ENCODE assay signal across 31 mouse cellular contexts in the genomic region with DNA sequence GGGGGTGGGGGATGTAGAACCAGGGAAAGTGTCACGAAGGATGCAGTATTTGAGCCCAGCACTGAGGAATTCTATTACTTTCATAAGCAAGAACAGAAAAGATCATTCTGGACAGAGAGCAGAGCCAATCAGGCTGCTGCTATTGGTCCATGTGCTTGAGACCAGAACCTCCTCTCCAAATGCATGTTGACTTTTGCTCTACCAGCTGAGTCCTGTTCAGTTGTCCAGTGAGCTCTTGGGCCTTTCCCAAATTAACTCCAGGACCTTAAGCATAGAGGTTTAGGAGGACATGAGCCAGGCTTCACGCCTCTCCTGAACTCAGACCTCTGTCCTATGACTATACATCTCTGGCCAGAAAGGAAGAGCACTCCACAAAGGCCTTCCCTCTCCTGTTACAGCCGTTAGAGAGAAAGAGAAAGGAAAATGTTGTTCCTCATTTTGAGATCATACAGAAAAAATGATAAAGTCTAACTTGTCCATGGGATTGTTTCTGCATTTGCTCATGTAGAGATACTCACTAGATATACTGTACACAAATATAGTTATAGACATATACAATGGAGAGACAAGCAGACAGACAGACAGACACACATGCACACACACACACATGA. TPM values are rescaled to one million over a fixed set of nuclear protein-coding genes. Genes with fewer than 3 reads are reported as not detected.
DNase-seq lines count a peak whose midpoint lies in the region; ATAC-seq and TF ChIP-seq lines count a peak whose summit lies in the region.
"Had no signal": no experiment of that assay in that cellular context is flagged by ENCODE, and none has a peak within 500 bp of the region (broad histone marks: within the 10 kb centered on the region; RNA-seq: fewer than 3 reads in every experiment).

No protein-coding gene starts in this region.

- 91% methylated on average over 3 of the region's 3 CpGs for WGBS in midbrain, embryonic 11.5 days
- WGBS in midbrain, embryonic 13.5 days = 85% methylated on average over 3 of the region's 3 CpGs
- WGBS in limb, embryonic 10.5 days = 82% methylated on average over 3 of the region's 3 CpGs
- WGBS in liver, embryonic 15.5 days (ENCODE audit: insufficient replicate concordance) = 63% methylated on average over 3 of the region's 3 CpGs
- WGBS in intestine, postnatal 0 days = 68% methylated on average over 3 of the region's 3 CpGs

- H3K4me3 ChIP-seq in midbrain, embryonic 11.5 days (ENCODE audit: low read depth, low read length) = no peak overlapping the region
- no peak overlapping the region for H3K4me3 ChIP-seq in midbrain, embryonic 13.5 days (replicated peaks)
- H3K4me3 ChIP-seq in limb, embryonic 10.5 days = no peak overlapping the region
- H3K4me3 ChIP-seq in liver, embryonic 15.5 days (replicated peaks) = no peak overlapping the region
- H3K4me3 ChIP-seq in intestine, postnatal 0 days (ENCODE audit: low read depth, low read length) = no peak overlapping the region
- H3K4me3 ChIP-seq: erythroblast, embryonic 14.5 days; hindbrain, embryonic 13.5 days; left cerebral cortex, adult 2 months; limb, embryonic 13.5 days; lung, embryonic 15.5 days; megakaryocyte, embryonic 14.5 days; stomach, embryonic 15.5 days had no signal

- TF ChIP-seq CTCF in intestine, postnatal 0 days (IDR thresholded peaks at IDR 0.05; ENCODE audit: low read depth) = no peak

- peak; percentile 45 for DNase-seq in midbrain, embryonic 11.5 days (ENCODE audit: low spot score, missing footprints)
- DNase-seq in limb, embryonic 10.5 days (ENCODE audit: low spot score) = peak; percentile 21
- no peak for DNase-seq in gastrocnemius, postnatal 4 days (ENCODE audit: low spot score in 2 of 2)
- DNase-seq in cerebellum, postnatal 36 days = no peak
- DNase-seq: adrenal gland, postnatal 14 days; B cell, adult 2 months; cerebellum, adult 11 months; cerebellum, adult 9-11 months; forebrain, postnatal 0 days; gastrocnemius, postnatal 14 days; heart, adult 18-20 months; heart, postnatal 4 days; kidney, postnatal 25 days; lung, postnatal 36 days; midbrain, embryonic 14.5 days; retina, postnatal 1 day; right cerebral cortex, postnatal 14 days had no signal

- no peak overlapping the region for H3K9ac ChIP-seq in midbrain, embryonic 11.5 days (ENCODE audit: low read length)
- H3K9ac ChIP-seq in midbrain, embryonic 13.5 days (replicated peaks) = no peak overlapping the region
- no peak overlapping the region for H3K9ac ChIP-seq in liver, embryonic 15.5 days
- no peak overlapping the region for H3K9ac ChIP-seq in intestine, postnatal 0 days (ENCODE audit: low read depth, low read length)
- H3K9ac ChIP-seq: forebrain, postnatal 0 days; hindbrain, embryonic 13.5 days; limb, embryonic 13.5 days; lung, embryonic 15.5 days; stomach, embryonic 15.5 days had no signal

- H3K36me3 ChIP-seq in midbrain, embryonic 11.5 days (ENCODE audit: control insufficient read depth, insufficient read depth, low read length) = no peaks in the 10 kb centered on the region
- no peaks in the 10 kb centered on the region for H3K36me3 ChIP-seq in midbrain, embryonic 13.5 days
- H3K36me3 ChIP-seq in limb, embryonic 10.5 days = no peaks in the 10 kb centered on the region
- no peaks in the 10 kb centered on the region for H3K36me3 ChIP-seq in liver, embryonic 15.5 days (replicated peaks)
- H3K36me3 ChIP-seq in intestine, postnatal 0 days (ENCODE audit: control insufficient read depth, insufficient read depth) = no peaks in the 10 kb centered on the region
- H3K36me3 ChIP-seq: hindbrain, embryonic 13.5 days; limb, embryonic 13.5 days; lung, embryonic 15.5 days; stomach, embryonic 15.5 days had no signal

- no peaks in the 10 kb centered on the region for H3K27me3 ChIP-seq in midbrain, embryonic 11.5 days (ENCODE audit: control insufficient read depth, insufficient read depth, low read length)
- H3K27me3 ChIP-seq in midbrain, embryonic 13.5 days = no peaks in the 10 kb centered on the region
- H3K27me3 ChIP-seq in limb, embryonic 10.5 days (ENCODE audit: low read depth, poor library complexity, severe bottlenecking) = no peaks in the 10 kb centered on the region
- no peaks in the 10 kb centered on the region for H3K27me3 ChIP-seq in liver, embryonic 15.5 days
- H3K27me3 ChIP-seq in intestine, postnatal 0 days (replicated peaks; ENCODE audit: control insufficient read depth, insufficient read depth, low read length) = no peaks in the 10 kb centered on the region
- H3K27me3 ChIP-seq: hindbrain, embryonic 13.5 days; limb, embryonic 13.5 days; lung, embryonic 15.5 days; megakaryocyte, embryonic 14.5 days; stomach, embryonic 15.5 days had no signal

- H3K4me2 ChIP-seq in midbrain, embryonic 11.5 days = no peak overlapping the region
- H3K4me2 ChIP-seq in midbrain, embryonic 13.5 days (replicated peaks) = no peak overlapping the region
- H3K4me2 ChIP-seq in liver, embryonic 15.5 days = no peak overlapping the region
- no peak overlapping the region for H3K4me2 ChIP-seq in intestine, postnatal 0 days (replicated peaks; ENCODE audit: low read depth)
- H3K4me2 ChIP-seq: heart, embryonic 11.5 days; hindbrain, embryonic 13.5 days; limb, embryonic 13.5 days; lung, embryonic 15.5 days; stomach, embryonic 15.5 days had no signal

- H3K9me3 ChIP-seq in midbrain, embryonic 11.5 days (ENCODE audit: control insufficient read depth, low read length) = no peaks in the 10 kb centered on the region
- no peaks in the 10 kb centered on the region for H3K9me3 ChIP-seq in midbrain, embryonic 13.5 days
- H3K9me3 ChIP-seq in limb, embryonic 10.5 days (replicated peaks) = no peaks in the 10 kb centered on the region
- H3K9me3 ChIP-seq in liver, embryonic 15.5 days (replicated peaks) = no peaks in the 10 kb centered on the region
- H3K9me3 ChIP-seq in intestine, postnatal 0 days (ENCODE audit: control insufficient read depth) = no peaks in the 10 kb centered on the region
- H3K9me3 ChIP-seq: hindbrain, embryonic 13.5 days; limb, embryonic 13.5 days; lung, embryonic 15.5 days; megakaryocyte, embryonic 14.5 days; stomach, embryonic 15.5 days had no signal

- no peak overlapping the region for H3K27ac ChIP-seq in midbrain, embryonic 11.5 days (ENCODE audit: low read depth, low read length)
- no peak overlapping the region for H3K27ac ChIP-seq in midbrain, embryonic 13.5 days
- no peak overlapping the region for H3K27ac ChIP-seq in limb, embryonic 10.5 days
- peak overlapping the region; percentile 74 for H3K27ac ChIP-seq in liver, embryonic 15.5 days (replicated peaks)
- H3K27ac ChIP-seq in intestine, postnatal 0 days (ENCODE audit: low read depth, low read length) = no peak overlapping the region
- H3K27ac ChIP-seq: hindbrain, embryonic 13.5 days; left cerebral cortex, adult 2 months; limb, embryonic 13.5 days; lung, embryonic 15.5 days; stomach, embryonic 15.5 days had no signal

- ATAC-seq in midbrain, embryonic 11.5 days (ENCODE audit: low FRiP score) = no peak
- no peak for ATAC-seq in midbrain, embryonic 13.5 days
- no peak for ATAC-seq in liver, embryonic 15.5 days (ENCODE audit: insufficient read depth)
- ATAC-seq in intestine, postnatal 0 days = no peak
- ATAC-seq: activated CD4-positive, CD25-positive, alpha-beta regulatory T cell, adult 4 months; forebrain, postnatal 0 days; intestine, embryonic 16.5 days had no signal

- no peaks in the 10 kb centered on the region for H3K4me1 ChIP-seq in midbrain, embryonic 11.5 days (ENCODE audit: control insufficient read depth, insufficient read depth, low read length)
- no peaks in the 10 kb centered on the region for H3K4me1 ChIP-seq in midbrain, embryonic 13.5 days (replicated peaks)
- peaks cover 10% of the 10 kb centered on the region for H3K4me1 ChIP-seq in limb, embryonic 10.5 days
- peaks cover 37% of the 10 kb centered on the region for H3K4me1 ChIP-seq in liver, embryonic 15.5 days (replicated peaks)
- no peaks in the 10 kb centered on the region for H3K4me1 ChIP-seq in intestine, postnatal 0 days (replicated peaks; ENCODE audit: control insufficient read depth, insufficient read depth, low read length)
- H3K4me1 ChIP-seq: lung, embryonic 15.5 days had no signal

RNA-seq across cellular contexts. Expression of a gene that starts 18.9 kb away (rescaled TPM):
- 5.7 and 7.8 TPM in 2 replicates for polyA plus RNA-seq in midbrain, embryonic 11.5 days (2014; fragmentation: Nextera tagmentation; extraction: Ambion mirVana)
- polyA plus RNA-seq in midbrain, embryonic 13.5 days (2015; fragmentation: Nextera tagmentation; extraction: Ambion mirVana) = 16.4 and 17.2 TPM in 2 replicates
- polyA plus RNA-seq in limb, embryonic 10.5 days (2016; fragmentation: Nextera tagmentation; extraction: Ambion mirVana) = 5.1 and 5.6 TPM in 2 replicates
- polyA plus RNA-seq in liver, embryonic 15.5 days (2015; fragmentation: Nextera tagmentation; extraction: Ambion mirVana) = 5.2 and 6.4 TPM in 2 replicates
- 1 to 10 TPM; 4.8 to 4.9 TPM for total RNA-seq in gastrocnemius, postnatal 4 days (2021)
- 3.8 and 4.4 TPM in 2 replicates for polyA plus RNA-seq in intestine, postnatal 0 days (2015; fragmentation: Nextera tagmentation; extraction: Ambion mirVana)
- polyA plus RNA-seq: activated CD4-positive, CD25-positive, alpha-beta regulatory T cell, adult 4 months had no signal

RNA-seq across cellular contexts. Expression of a gene that starts 35.8 kb away (rescaled TPM):
- 5.1 and 5.8 TPM in 2 replicates for polyA plus RNA-seq in midbrain, embryonic 11.5 days (2014; fragmentation: Nextera tagmentation; extraction: Ambion mirVana)
- polyA plus RNA-seq in midbrain, embryonic 13.5 days (2015; fragmentation: Nextera tagmentation; extraction: Ambion mirVana) = 3.8 and 4.3 TPM in 2 replicates
- polyA plus RNA-seq in limb, embryonic 10.5 days (2016; fragmentation: Nextera tagmentation; extraction: Ambion mirVana) = 5.3 and 8.1 TPM in 2 replicates
- polyA plus RNA-seq in liver, embryonic 15.5 days (2015; fragmentation: Nextera tagmentation; extraction: Ambion mirVana) = 3.1 and 3.5 TPM in 2 replicates
- 10 to 100 TPM; 63.6 to 81.0 TPM for total RNA-seq in gastrocnemius, postnatal 4 days (2021)
- polyA plus RNA-seq in intestine, postnatal 0 days (2015; fragmentation: Nextera tagmentation; extraction: Ambion mirVana) = 14.5 and 19.5 TPM in 2 replicates
- total RNA-seq: monocyte, adult 5-6 weeks had no signal
- polyA plus RNA-seq: activated CD4-positive, CD25-positive, alpha-beta regulatory T cell, adult 4 months; erythroblast, embryonic 14.5 days had no signal

Comparison
In these comparisons a context has a peak if more than half of its experiments do, and no peak if none do; other contexts are left out.
1. DNase-seq: peak in midbrain, embryonic 11.5 days (single experiment) and limb, embryonic 10.5 days (single experiment); none in gastrocnemius, postnatal 4 days (0 of 2) and cerebellum, postnatal 36 days (0 of 2).